Mouse (Mus musculus) megakaryocyte-erythroid progenitor cell, adult 5-6 weeks (primary cell): ENCODE results near the gene Trim6. TPM values are rescaled to one million over a fixed set of nuclear protein-coding genes. Genes with fewer than 3 reads are reported as not detected.

Experiments
- total RNA-seq, 2 experiments: library from RNA; stranded (forward) in 1 of 2; stranded (reverse) in 1 of 2; fragments of 200-1000, 215-1000 nt in 1 of 2; fragments of >200 nt in 1 of 2; fragmentation: Nextera tagmentation in 1 of 2; gene quantifications; 2 replicates each; pipeline ENCODE4 v1.2.3; 2014 to 2017

The Trim6 gene
- total RNA-seq, 2 experiments from 2014 or later: 0.55 TPM; not detected in 1

Other genes starting within 250 kb of the Trim6 start
- not detected in 2 replicates for gene Olfr635, start 247.6 kb upstream of the Trim6 start, total RNA-seq (2014; fragmentation: Nextera tagmentation)
- not detected in 2 replicates for gene Olfr635, start 247.6 kb upstream of the Trim6 start, total RNA-seq (2017)
- gene Olfr638, start 220.0 kb upstream of the Trim6 start, total RNA-seq (2014; fragmentation: Nextera tagmentation): not detected in 2 replicates
- not detected in 2 replicates for gene Olfr638, start 220.0 kb upstream of the Trim6 start, total RNA-seq (2017)
- gene Olfr639, start 201.5 kb upstream of the Trim6 start, total RNA-seq (2014; fragmentation: Nextera tagmentation): not detected in 2 replicates
- gene Olfr639, start 201.5 kb upstream of the Trim6 start, total RNA-seq (2017): not detected in 2 replicates
- gene Olfr640, start 193.2 kb upstream of the Trim6 start, total RNA-seq (2014; fragmentation: Nextera tagmentation): not detected in 2 replicates
- not detected in 2 replicates for gene Olfr640, start 193.2 kb upstream of the Trim6 start, total RNA-seq (2017)
- gene Olfr641, start 183.3 kb upstream of the Trim6 start, total RNA-seq (2014; fragmentation: Nextera tagmentation): not detected in 2 replicates
- not detected in 2 replicates for gene Olfr641, start 183.3 kb upstream of the Trim6 start, total RNA-seq (2017)
- not detected in 2 replicates for gene Olfr642, start 166.1 kb upstream of the Trim6 start, total RNA-seq (2014; fragmentation: Nextera tagmentation)
- not detected in 2 replicates for gene Olfr642, start 166.1 kb upstream of the Trim6 start, total RNA-seq (2017)
- not detected in 2 replicates for gene 4930516K23Rik, start 157.3 kb upstream of the Trim6 start, total RNA-seq (2014; fragmentation: Nextera tagmentation)
- gene 4930516K23Rik, start 157.3 kb upstream of the Trim6 start, total RNA-seq (2017): not detected in 2 replicates
- not detected in 2 replicates for gene Olfr644, start 146.9 kb upstream of the Trim6 start, total RNA-seq (2014; fragmentation: Nextera tagmentation)
- not detected in 2 replicates for gene Olfr644, start 146.9 kb upstream of the Trim6 start, total RNA-seq (2017)
- not detected in 2 replicates for gene Olfr645, start 133.3 kb upstream of the Trim6 start, total RNA-seq (2014; fragmentation: Nextera tagmentation)
- gene Olfr645, start 133.3 kb upstream of the Trim6 start, total RNA-seq (2017): not detected in 2 replicates
- gene Olfr646, start 113.9 kb upstream of the Trim6 start, total RNA-seq (2014; fragmentation: Nextera tagmentation): not detected in 2 replicates
- not detected in 2 replicates for gene Olfr646, start 113.9 kb upstream of the Trim6 start, total RNA-seq (2017)
- gene Ubqln5, start 89.0 kb upstream of the Trim6 start, total RNA-seq (2014; fragmentation: Nextera tagmentation): not detected in 2 replicates
- gene Ubqln5, start 89.0 kb upstream of the Trim6 start, total RNA-seq (2017): not detected in 2 replicates
- not detected in 2 replicates for gene Olfr643, start 81.4 kb upstream of the Trim6 start, total RNA-seq (2014; fragmentation: Nextera tagmentation)
- gene Olfr643, start 81.4 kb upstream of the Trim6 start, total RNA-seq (2017): not detected in 2 replicates
- gene Ubqln3, start 75.5 kb upstream of the Trim6 start, total RNA-seq (2014; fragmentation: Nextera tagmentation): not detected in 2 replicates
- not detected in 2 replicates for gene Ubqln3, start 75.5 kb upstream of the Trim6 start, total RNA-seq (2017)
- gene Ubqlnl, start 68.2 kb upstream of the Trim6 start, total RNA-seq (2014; fragmentation: Nextera tagmentation): not detected in 2 replicates
- not detected in 2 replicates for gene Ubqlnl, start 68.2 kb upstream of the Trim6 start, total RNA-seq (2017)
- not detected in 2 replicates for gene Olfm5, start 54.0 kb upstream of the Trim6 start, total RNA-seq (2014; fragmentation: Nextera tagmentation)
- not detected in 2 replicates for gene Olfm5, start 54.0 kb upstream of the Trim6 start, total RNA-seq (2017)
- 0.92 TPM in 1 of 2 replicates, not detected in the other for gene Olfr648, start 35.4 kb upstream of the Trim6 start, total RNA-seq (2014; fragmentation: Nextera tagmentation)
- gene Olfr648, start 35.4 kb upstream of the Trim6 start, total RNA-seq (2017): not detected in 2 replicates
- not detected in 2 replicates for gene Olfr649, start 22.8 kb upstream of the Trim6 start, total RNA-seq (2014; fragmentation: Nextera tagmentation)
- gene Olfr649, start 22.8 kb upstream of the Trim6 start, total RNA-seq (2017): not detected in 2 replicates
- gene Trim34a, start 25.7 kb downstream of the Trim6 start, total RNA-seq (2014; fragmentation: Nextera tagmentation): 7.6 and 21.4 TPM in 2 replicates
- 10.9 and 21.9 TPM in 2 replicates for gene Trim34a, start 25.7 kb downstream of the Trim6 start, total RNA-seq (2017)
- 3.0 and 4.3 TPM in 2 replicates for gene Trim5, start 69.3 kb downstream of the Trim6 start, total RNA-seq (2014; fragmentation: Nextera tagmentation)
- 2.8 and 4.8 TPM in 2 replicates for gene Trim5, start 69.3 kb downstream of the Trim6 start, total RNA-seq (2017)
- 32.7 and 55.7 TPM in 2 replicates for gene Trim12a, start 96.7 kb downstream of the Trim6 start, total RNA-seq (2014; fragmentation: Nextera tagmentation)
- 52.1 and 54.5 TPM in 2 replicates for gene Trim12a, start 96.7 kb downstream of the Trim6 start, total RNA-seq (2017)
- not detected in 2 replicates for gene Trim34b, start 110.7 kb downstream of the Trim6 start, total RNA-seq (2014; fragmentation: Nextera tagmentation)
- not detected in 2 replicates for gene Trim34b, start 110.7 kb downstream of the Trim6 start, total RNA-seq (2017)
- 9.0 and 9.2 TPM in 2 replicates for gene Trim12c, start 134.6 kb downstream of the Trim6 start, total RNA-seq (2014; fragmentation: Nextera tagmentation)
- gene Trim12c, start 134.6 kb downstream of the Trim6 start, total RNA-seq (2017): 13.4 and 22.0 TPM in 2 replicates
- 0.79 and 0.89 TPM in 2 replicates for gene Trim30b, start 151.1 kb downstream of the Trim6 start, total RNA-seq (2014; fragmentation: Nextera tagmentation)
- 0.23 TPM in 1 of 2 replicates, not detected in the other for gene Trim30b, start 151.1 kb downstream of the Trim6 start, total RNA-seq (2017)
- gene Trim30c, start 182.0 kb downstream of the Trim6 start, total RNA-seq (2014; fragmentation: Nextera tagmentation): not detected in 2 replicates
- 0.95 TPM in 1 of 2 replicates, not detected in the other for gene Trim30c, start 182.0 kb downstream of the Trim6 start, total RNA-seq (2017)
- gene Trim30a, start 246.4 kb downstream of the Trim6 start, total RNA-seq (2014; fragmentation: Nextera tagmentation): 12.1 and 18.8 TPM in 2 replicates
- gene Trim30a, start 246.4 kb downstream of the Trim6 start, total RNA-seq (2017): 16.0 and 17.6 TPM in 2 replicates